Mouse (Mus musculus) adrenal gland, adult (tissue): ENCODE measurements around the gene Frmpd2.
"Not testable (repeated sequence)": the region's sequence is repeated elsewhere in the genome, so short reads cannot be mapped to it uniquely, and the experiment has no call there.

Experiments
- DNase-seq, 2 experiments: peaks; one replicate each; pipeline ENCODE4 v3.0.0; 2022 to 2023; ENCODE audit warnings: low spot score in 1 of 2; ENCODE audit not compliant: inconsistent age in 2 of 2

Frmpd2 gene

GRCm38 (mm10) chr14:33471331-33471730 lies at the start of gene Frmpd2:
TSS of gene Frmpd2 (plus strand) at chr14:33471696.
- DNase-seq = no peak

GRCm38 (mm10) chr14:33423003-33423402 lies 48.5 kb upstream of the Frmpd2 start:
- no peak for DNase-seq

- DNase-seq = no peak
These were observed 47.4 kb upstream of the Frmpd2 start for GRCm38 (mm10) chr14:33424124-33424523.

GRCm38 (mm10) chr14:33432485-33432884 lies 39.0 kb upstream of the Frmpd2 start:
- not testable (repeated sequence) for DNase-seq

- DNase-seq = peak in 1 of 2 experiments; percentile 14
These were observed 27.7 kb upstream of the Frmpd2 start for GRCm38 (mm10) chr14:33443780-33444179.

- no peak for DNase-seq
These were observed 25.5 kb upstream of the Frmpd2 start for GRCm38 (mm10) chr14:33445962-33446361.

GRCm38 (mm10) chr14:33446561-33447023 lies 24.9 kb upstream of the Frmpd2 start:
- no peak for DNase-seq

- DNase-seq = peak; percentile 99 to 100
These were observed 24.4 kb upstream of the Frmpd2 start, which contains the start of gene Mapk8 for GRCm38 (mm10) chr14:33447027-33447569. TSS of gene Mapk8 (minus strand) at chr14:33447158.

GRCm38 (mm10) chr14:33448276-33448675 lies 23.2 kb upstream of the Frmpd2 start:
- peak in 1 of 2 experiments; percentile 15 for DNase-seq

- DNase-seq = no peak
These were observed 22.1 kb upstream of the Frmpd2 start for GRCm38 (mm10) chr14:33449296-33449840.

- DNase-seq = no peak
These were observed 21.2 kb upstream of the Frmpd2 start for GRCm38 (mm10) chr14:33450331-33450730.

GRCm38 (mm10) chr14:33463658-33464057 lies 7.8 kb upstream of the Frmpd2 start:
- no peak for DNase-seq

- no peak for DNase-seq
These were observed 3.7 kb upstream of the Frmpd2 start for GRCm38 (mm10) chr14:33467766-33468165.

- no peak for DNase-seq
These were observed 3.0 kb downstream of the Frmpd2 start for GRCm38 (mm10) chr14:33474461-33474860.

- no peak for DNase-seq
These were observed 4.7 kb downstream of the Frmpd2 start for GRCm38 (mm10) chr14:33476094-33476760.

- DNase-seq = no peak
These were observed 10.5 kb downstream of the Frmpd2 start for GRCm38 (mm10) chr14:33481991-33482390.

GRCm38 (mm10) chr14:33487805-33488550 lies 16.5 kb downstream of the Frmpd2 start:
- no peak for DNase-seq

- no peak for DNase-seq
These were observed 23.7 kb downstream of the Frmpd2 start for GRCm38 (mm10) chr14:33495226-33495625.

GRCm38 (mm10) chr14:33497418-33497817 lies 25.9 kb downstream of the Frmpd2 start:
- no peak for DNase-seq

- DNase-seq = peak in 1 of 2 experiments; percentile 25
These were observed 27.4 kb downstream of the Frmpd2 start for GRCm38 (mm10) chr14:33498849-33499248.

- no peak for DNase-seq
These were observed 29.1 kb downstream of the Frmpd2 start for GRCm38 (mm10) chr14:33500631-33501030.

GRCm38 (mm10) chr14:33503311-33503710 lies 31.8 kb downstream of the Frmpd2 start:
- no peak for DNase-seq
